Mouse (Mus musculus) midbrain, embryonic 14.5 days (tissue): ENCODE measurements around the gene Polr3b. TPM values are rescaled to one million over a fixed set of nuclear protein-coding genes. Genes with fewer than 3 reads are reported as not detected.

Experiments
- ATAC-seq: fragments of 200-750 bp; cut with Nextera tagmentation; 2 replicates; pipeline ENCODE4 v1.8.0; 2017; ENCODE audit warnings: moderate number of reproducible peaks, moderate library complexity; ENCODE audit not compliant: low FRiP score, low TSS enrichment
- DNase-seq: peaks from one replicate; pipeline ENCODE4 v3.0.0-alpha.2; 2015
- H3K27ac ChIP-seq: fragments of 300-500 bp; sonication (generic); replicated peaks from 2 replicates; pipeline ENCODE4 v1.5.1; 2014; ENCODE audit warnings: mild to moderate bottlenecking, low read depth, low read length, moderate library complexity
- H3K27me3 ChIP-seq: fragments of 300-500 bp; sonication (generic); 2 replicates; pipeline ENCODE4 v1.6.1; 2014; ENCODE audit warnings: low read length, control low read depth, mixed read lengths; ENCODE audit not compliant: control insufficient read depth, insufficient read depth
- H3K36me3 ChIP-seq: fragments of 300-500 bp; sonication (generic); 2 replicates; pipeline ENCODE4 v1.6.1; 2014; ENCODE audit warnings: low read length, control low read depth; ENCODE audit not compliant: control insufficient read depth, insufficient read depth
- H3K4me1 ChIP-seq: fragments of 300-500 bp; sonication (generic); 2 replicates; pipeline ENCODE4 v1.6.1; 2014; ENCODE audit warnings: mild to moderate bottlenecking, antibody characterized with exemption, low read length, control low read depth; ENCODE audit not compliant: control insufficient read depth, insufficient read depth
- H3K4me2 ChIP-seq: fragments of 300-500 bp; sonication (generic); 2 replicates; pipeline ENCODE4 v1.6.1; 2014; ENCODE audit warnings: mild to moderate bottlenecking, low read length, moderate library complexity
- H3K4me3 ChIP-seq: fragments of 300-500 bp; sonication (generic); replicated peaks from 2 replicates; pipeline ENCODE4 v1.5.1; 2014; ENCODE audit warnings: low read depth, low read length
- H3K9ac ChIP-seq: fragments of 300-500 bp; sonication (generic); replicated peaks from 2 replicates; pipeline ENCODE4 v1.6.1; 2014; ENCODE audit warnings: mild to moderate bottlenecking, low read length, moderate library complexity
- H3K9me3 ChIP-seq: fragments of 300-500 bp; sonication (generic); 2 replicates; pipeline ENCODE4 v1.6.1; 2016; ENCODE audit warnings: low read length, control low read depth, mixed read lengths; ENCODE audit not compliant: control insufficient read depth
- WGBS: fragments of 180-500 bp; shearing (Covaris S2); extraction: QIAGEN DNeasy Blood & Tissue Kit; methylation state at CpG from one replicate; pipeline ENCODE4 v1.1.7; 2014; 5-methylcytosine and 5-hydroxymethylcytosine counted together
- polyA plus RNA-seq: library from polyadenylated mRNA; unstranded; fragments of >200 nt; fragmentation: Nextera tagmentation; extraction: Ambion mirVana; gene quantifications from 2 replicates; pipeline ENCODE4 v1.2.1, GENCODE M21; 2014

The Polr3b gene
- polyA plus RNA-seq, 1 experiment from 2014 or later, result 17.7 TPM

- Histone ChIP-seq H3K4me2 (no peak overlapping the region), H3K4me3 (no peak overlapping the region), H3K27me3 (no peaks in the 10 kb centered on the region), H3K4me1 (no peaks in the 10 kb centered on the region), H3K9ac (no peak overlapping the region), H3K36me3 (peaks cover 28% of the 10 kb centered on the region), H3K9me3 (no peaks in the 10 kb centered on the region), H3K27ac (no peak overlapping the region)
- DNase-seq, result no peak
- no peak for ATAC-seq
- 91% methylated on average over 5 of the region's 5 CpGs for WGBS
Measured at GRCm38 (mm10) chr10:84647264-84647663, 25.2 kb downstream of the Polr3b start.

GRCm38 (mm10) chr10:84648911-84649310 is 26.8 kb downstream of the Polr3b start:
- ATAC-seq (no peak), DNase-seq (no peak)
- no peaks in the 10 kb centered on the region for H3K9me3 ChIP-seq
- WGBS, result 75% methylated on average over 4 of the region's 4 CpGs
- no peak overlapping the region for H3K4me3 ChIP-seq
- no peak overlapping the region for H3K9ac ChIP-seq
- H3K27ac ChIP-seq, result no peak overlapping the region
- no peaks in the 10 kb centered on the region for H3K4me1 ChIP-seq
- H3K4me2 ChIP-seq, result no peak overlapping the region
- H3K36me3 ChIP-seq, result peaks cover 33% of the 10 kb centered on the region
- no peaks in the 10 kb centered on the region for H3K27me3 ChIP-seq

- H3K9me3 ChIP-seq, result no peaks in the 10 kb centered on the region
- no peak overlapping the region for H3K4me3 ChIP-seq
- H3K27ac ChIP-seq, result no peak overlapping the region
- ATAC-seq (no peak), DNase-seq (no peak)
- peaks cover 18% of the 10 kb centered on the region for H3K4me1 ChIP-seq
- H3K36me3 ChIP-seq, result peaks cover 10% of the 10 kb centered on the region
- 74% methylated on average over 4 of the region's 4 CpGs for WGBS
- H3K4me2 ChIP-seq, result no peak overlapping the region
- H3K27me3 ChIP-seq, result no peaks in the 10 kb centered on the region
- H3K9ac ChIP-seq, result no peak overlapping the region
Measured at GRCm38 (mm10) chr10:84654029-84654428, 31.9 kb downstream of the Polr3b start.

- no peak overlapping the region for H3K27ac ChIP-seq
- H3K27me3 ChIP-seq, result no peaks in the 10 kb centered on the region
- no peaks in the 10 kb centered on the region for H3K9me3 ChIP-seq
- no peak for DNase-seq
- H3K4me3 ChIP-seq, result no peak overlapping the region
- H3K4me2 ChIP-seq, result no peak overlapping the region
- WGBS, result 90% methylated on average over 4 of the region's 4 CpGs
- H3K36me3 ChIP-seq, result peaks cover 7% of the 10 kb centered on the region
- no peak overlapping the region for H3K9ac ChIP-seq
- no peak for ATAC-seq
- H3K4me1 ChIP-seq, result peaks cover 21% of the 10 kb centered on the region
Measured at GRCm38 (mm10) chr10:84654731-84655130, 32.6 kb downstream of the Polr3b start.

- no peak overlapping the region for H3K9ac ChIP-seq
- peaks cover 21% of the 10 kb centered on the region for H3K4me1 ChIP-seq
- no peak overlapping the region for H3K4me3 ChIP-seq
- 78% methylated on average over 4 of the region's 4 CpGs for WGBS
- no peaks in the 10 kb centered on the region for H3K9me3 ChIP-seq
- DNase-seq, result no peak
- no peak for ATAC-seq
- H3K36me3 ChIP-seq, result peaks cover 7% of the 10 kb centered on the region
- H3K27ac ChIP-seq, result no peak overlapping the region
- no peak overlapping the region for H3K4me2 ChIP-seq
- H3K27me3 ChIP-seq, result no peaks in the 10 kb centered on the region
Measured at GRCm38 (mm10) chr10:84656618-84657017, 34.5 kb downstream of the Polr3b start.

- Histone ChIP-seq H3K4me3 (no peak overlapping the region), H3K4me1 (peaks cover 21% of the 10 kb centered on the region), H3K27ac (no peak overlapping the region; the same call in 1 of the 2 replicates), H3K9ac (no peak overlapping the region), H3K4me2 (no peak overlapping the region), H3K9me3 (no peaks in the 10 kb centered on the region), H3K27me3 (no peaks in the 10 kb centered on the region), H3K36me3 (peaks cover 7% of the 10 kb centered on the region)
- DNase-seq, result peak; percentile 55
- WGBS, result 18% methylated on average over 6 of the region's 6 CpGs
- ATAC-seq, result no peak
Measured at GRCm38 (mm10) chr10:84657437-84658087, 35.5 kb downstream of the Polr3b start.

- Histone ChIP-seq H3K4me2 (0 out of 2 replicates have a peak overlapping the region, but pooled peaks have one; percentile 3), H3K36me3 (no peaks in the 10 kb centered on the region), H3K9me3 (no peaks in the 10 kb centered on the region), H3K27me3 (no peaks in the 10 kb centered on the region), H3K4me1 (peaks cover 21% of the 10 kb centered on the region), H3K4me3 (no peak overlapping the region), H3K9ac (no peak overlapping the region), H3K27ac (peak overlapping the region; percentile 41; the same call in 1 of the 2 replicates)
- WGBS, result 22% methylated on average over 18 of the region's 18 CpGs
- ATAC-seq, result no peak
- peak; percentile 55 for DNase-seq
Measured at GRCm38 (mm10) chr10:84658088-84658848, 36.2 kb downstream of the Polr3b start.

- ATAC-seq, result no peak
- peaks cover 21% of the 10 kb centered on the region for H3K4me1 ChIP-seq
- no peak for DNase-seq
- H3K9ac ChIP-seq, result no peak overlapping the region
- 84% methylated on average over 3 of the region's 3 CpGs for WGBS
- H3K4me3 ChIP-seq, result no peak overlapping the region
- H3K9me3 ChIP-seq, result no peaks in the 10 kb centered on the region
- no peaks in the 10 kb centered on the region for H3K36me3 ChIP-seq
- H3K27ac ChIP-seq, result no peak overlapping the region
- no peak overlapping the region for H3K4me2 ChIP-seq
- H3K27me3 ChIP-seq, result no peaks in the 10 kb centered on the region
Measured at GRCm38 (mm10) chr10:84659281-84659680, 37.2 kb downstream of the Polr3b start.

GRCm38 (mm10) chr10:84662138-84662537 is 40.0 kb downstream of the Polr3b start:
- H3K4me1 ChIP-seq, result peaks cover 21% of the 10 kb centered on the region
- H3K4me2 ChIP-seq, result no peak overlapping the region
- DNase-seq (no peak), ATAC-seq (no peak)
- H3K27ac ChIP-seq, result no peak overlapping the region
- no peak overlapping the region for H3K4me3 ChIP-seq
- H3K9ac ChIP-seq, result no peak overlapping the region
- H3K27me3 ChIP-seq, result no peaks in the 10 kb centered on the region
- no peaks in the 10 kb centered on the region for H3K9me3 ChIP-seq
- WGBS, result 91% methylated on average over 6 of the region's 6 CpGs
- no peaks in the 10 kb centered on the region for H3K36me3 ChIP-seq
